Comparison of ENCODE assay signal across 8 mouse cellular contexts in the genomic region with DNA sequence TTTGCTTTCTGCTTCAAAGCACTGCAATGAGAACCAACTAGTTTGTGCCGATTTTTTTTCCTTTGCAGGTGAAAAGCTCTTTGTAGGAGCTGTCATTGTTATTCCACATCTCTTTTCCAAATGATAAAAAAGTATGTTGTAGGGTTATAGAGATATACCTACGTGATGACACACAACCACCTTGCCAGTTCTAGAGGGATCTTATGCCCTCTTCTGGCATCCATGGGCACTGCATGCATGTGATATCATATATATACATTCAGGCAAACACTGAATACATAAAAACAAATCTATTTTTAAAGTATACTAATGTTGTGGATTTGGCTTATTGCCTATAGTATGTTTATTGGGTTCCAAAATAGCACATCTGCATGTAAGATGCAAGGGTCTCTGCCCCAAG.
DNase-seq lines count a peak whose midpoint lies in the region; TF ChIP-seq lines count a peak whose summit lies in the region.

No protein-coding gene starts in this region.

- H3K36me3 ChIP-seq in liver, adult 2 months (ENCODE audit: control insufficient read depth, insufficient read depth, low read length): no peaks in the 10 kb centered on the region

- TF ChIP-seq POLR2A in liver, adult 2 months (IDR thresholded peaks at IDR 0.05; ENCODE audit: extremely low read depth, insufficient read depth, low read length): no peak

- no peaks in the 10 kb centered on the region for H3K27me3 ChIP-seq in liver, adult 2 months (ENCODE audit: control insufficient read depth, insufficient read depth, low read length)

- H3K79me2 ChIP-seq in liver, adult 2 months (ENCODE audit: control insufficient read depth, insufficient read depth, low read length): no peaks in the 10 kb centered on the region

- no peak overlapping the region for H3K4me3 ChIP-seq in liver, adult 2 months (ENCODE audit: insufficient read depth, low read depth, low read length)

- no peak overlapping the region for H3K27ac ChIP-seq in liver, adult 2 months (replicated peaks; ENCODE audit: insufficient read depth, low read depth, low read length)

- no peaks in the 10 kb centered on the region for H3K4me1 ChIP-seq in liver, adult 2 months (ENCODE audit: control insufficient read depth, insufficient read depth, low read length)

- 57% methylated on average over 2 of the region's 2 CpGs for WGBS in liver, adult 2 months

- DNase-seq in embryo, embryonic 10 days (ENCODE audit: low spot score): peak; percentile 41
- DNase-seq in embryo, embryonic 11 days: no peak
- DNase-seq in liver, adult 2 months (ENCODE audit: extremely low read depth, low read depth, low spot score): peak; percentile 38
- DNase-seq in liver (no peak), NIH3T3 (ENCODE audit: low read depth) (peak; percentile 31)
- DNase-seq in lung, postnatal 10 days: peak; percentile 29
- DNase-seq in gastrocnemius, adult 8-10 months (ENCODE audit: low spot score in 2 of 2): no peak
- no peak for DNase-seq in ovary, postnatal 14 days (ENCODE audit: low spot score)

- TF ChIP-seq CTCF in liver, adult 2 months (IDR thresholded peaks at IDR 0.05; ENCODE audit: low read depth, low read length): peak; percentile 49

- no peak overlapping the region for H3K9ac ChIP-seq in liver, adult 2 months (ENCODE audit: low read depth, low read length)

Comparison
In these comparisons a context has a peak if more than half of its experiments do, and no peak if none do; other contexts are left out.
1. DNase-seq: peak in embryo, embryonic 10 days (single experiment), liver, adult 2 months (single experiment), NIH3T3 (single experiment) and lung, postnatal 10 days (single experiment); none in embryo, embryonic 11 days (single experiment), liver (single experiment), gastrocnemius, adult 8-10 months (0 of 2) and ovary, postnatal 14 days (single experiment).